Mouse (Mus musculus): ENCODE results near the gene Jak1.
"Not testable (repeated sequence)": the region's sequence is repeated elsewhere in the genome, so short reads cannot be mapped to it uniquely, and the experiment has no call there.

The Jak1 gene

GRCm38 (mm10) chr4:101275881-101276280 lies 10.8 kb upstream of the Jak1 start:
- no peak for DNase-seq (ENCODE audit: low spot score)

- no peak for DNase-seq (ENCODE audit: low spot score)
These were observed 5.7 kb upstream of the Jak1 start for GRCm38 (mm10) chr4:101270734-101271133.

DNA sequence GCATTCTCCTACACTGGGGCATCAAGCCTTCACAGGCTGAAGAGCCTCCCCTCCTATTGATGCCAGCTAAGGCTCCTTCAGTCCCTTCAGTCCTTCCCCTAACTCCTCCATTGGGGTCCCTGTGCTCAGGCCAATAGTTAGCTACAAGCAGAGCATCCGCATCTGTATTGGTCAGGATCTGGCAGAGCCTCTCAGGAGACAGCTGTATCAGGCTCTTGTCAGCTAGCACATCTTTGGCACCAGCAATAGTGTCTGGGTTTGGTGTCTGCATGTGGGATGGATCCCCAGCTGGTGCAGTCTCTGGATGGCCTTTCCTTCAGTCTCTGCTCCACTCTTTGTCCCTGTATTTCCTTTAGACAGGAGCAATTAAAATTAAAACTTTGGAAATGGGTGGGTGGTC lies 3.4 kb upstream of the Jak1 start:
- not testable (repeated sequence) for DNase-seq (ENCODE audit: low spot score)

GRCm38 (mm10) chr4:101265523-101265922 lies 441 bp upstream of the Jak1 start:
- no peak for DNase-seq (ENCODE audit: low spot score)

GRCm38 (mm10) chr4:101263968-101264740 lies 928 bp downstream of the Jak1 start:
- DNase-seq (ENCODE audit: low spot score): no peak

- DNase-seq (ENCODE audit: low spot score): no peak
These were observed 3.5 kb downstream of the Jak1 start for GRCm38 (mm10) chr4:101261596-101261995.

GRCm38 (mm10) chr4:101260744-101261291 lies 4.3 kb downstream of the Jak1 start:
- no peak for DNase-seq (ENCODE audit: low spot score)

DNA sequence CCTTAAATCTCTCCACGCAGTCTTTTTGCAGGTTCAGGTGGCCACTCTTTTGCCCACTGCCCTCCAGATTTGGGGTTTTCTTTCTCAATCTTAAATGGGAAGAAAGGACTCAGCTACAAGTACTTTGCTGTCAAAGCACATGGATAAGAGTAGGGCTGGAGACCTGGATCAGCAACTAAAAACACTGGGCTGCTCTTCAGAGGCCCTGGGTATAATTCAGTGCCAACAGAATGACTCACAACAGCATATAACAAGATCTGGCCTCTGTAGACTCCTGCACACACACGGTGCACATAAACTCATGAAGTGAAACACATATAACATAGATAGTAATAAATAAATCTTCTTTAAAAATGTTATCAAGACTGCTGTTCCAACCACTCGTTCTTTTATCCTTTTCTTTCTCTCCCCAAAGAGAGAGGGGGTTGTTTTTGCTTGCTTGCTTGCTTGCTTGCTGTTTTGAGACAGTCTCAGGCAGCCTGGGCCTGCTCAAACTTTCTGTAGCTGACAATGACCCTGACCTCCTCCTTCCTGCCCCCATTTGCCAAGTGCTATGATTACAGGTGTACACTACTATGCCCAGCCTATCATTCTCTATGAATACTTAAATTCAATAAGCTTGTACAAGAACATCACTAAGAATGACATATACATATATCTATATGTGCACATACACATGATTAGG lies 8.4 kb downstream of the Jak1 start:
- no peak for DNase-seq (ENCODE audit: low spot score)

DNA sequence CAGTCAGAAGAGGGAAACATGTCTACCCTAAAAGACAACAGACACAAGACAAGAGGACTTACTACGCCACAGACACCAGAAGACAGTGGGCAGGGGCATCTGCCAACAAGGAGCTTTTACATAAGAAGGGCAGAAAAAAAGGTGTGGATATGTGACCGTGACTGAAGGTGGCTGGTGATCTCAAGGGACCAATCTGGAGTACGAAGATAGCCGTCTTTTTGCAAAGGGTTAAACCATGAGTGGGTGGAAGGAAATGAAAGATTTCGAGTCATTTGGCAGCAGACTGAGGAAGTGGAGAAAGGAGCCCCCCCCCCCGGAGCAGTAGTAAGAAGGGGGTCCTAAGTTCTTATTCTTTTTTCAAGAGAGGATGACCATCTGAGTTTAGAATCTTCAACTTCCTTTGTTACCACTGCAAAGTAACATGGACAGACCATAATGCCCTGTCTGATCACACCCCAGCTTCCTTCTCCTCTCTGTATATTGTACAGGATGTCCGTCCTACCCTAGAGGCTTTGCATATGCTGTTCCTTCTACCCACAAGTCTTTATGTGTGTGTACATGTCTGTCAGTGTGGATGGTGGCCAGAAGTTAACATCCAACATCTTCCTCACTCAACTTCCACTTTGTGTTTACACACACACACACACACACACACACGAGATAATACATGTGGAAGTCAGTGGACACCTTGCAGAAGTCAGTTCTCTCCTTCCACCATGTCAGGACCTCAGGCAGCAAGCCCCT lies 10.3 kb downstream of the Jak1 start:
- no peak for DNase-seq (ENCODE audit: low spot score)

DNA sequence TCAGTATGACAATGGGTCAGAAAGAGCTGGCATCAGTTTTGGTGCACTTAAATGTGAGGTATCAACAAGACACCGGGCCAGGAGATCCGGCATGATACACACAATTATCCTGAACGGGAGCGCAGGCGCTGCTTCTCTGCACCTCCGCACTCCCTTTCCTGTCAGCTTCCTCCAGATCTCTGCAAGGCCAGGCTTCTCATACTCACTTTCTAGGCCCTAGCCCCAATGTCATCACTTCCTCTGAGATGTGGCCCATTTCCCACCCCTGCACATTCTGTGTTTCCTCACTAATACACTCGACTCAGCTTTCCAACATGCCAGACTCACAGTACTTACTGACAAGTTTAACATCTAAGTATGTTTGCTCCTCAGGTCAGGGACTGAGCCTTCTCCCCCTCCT lies 11.1 kb downstream of the Jak1 start:
- no peak for DNase-seq (ENCODE audit: low spot score)

DNA sequence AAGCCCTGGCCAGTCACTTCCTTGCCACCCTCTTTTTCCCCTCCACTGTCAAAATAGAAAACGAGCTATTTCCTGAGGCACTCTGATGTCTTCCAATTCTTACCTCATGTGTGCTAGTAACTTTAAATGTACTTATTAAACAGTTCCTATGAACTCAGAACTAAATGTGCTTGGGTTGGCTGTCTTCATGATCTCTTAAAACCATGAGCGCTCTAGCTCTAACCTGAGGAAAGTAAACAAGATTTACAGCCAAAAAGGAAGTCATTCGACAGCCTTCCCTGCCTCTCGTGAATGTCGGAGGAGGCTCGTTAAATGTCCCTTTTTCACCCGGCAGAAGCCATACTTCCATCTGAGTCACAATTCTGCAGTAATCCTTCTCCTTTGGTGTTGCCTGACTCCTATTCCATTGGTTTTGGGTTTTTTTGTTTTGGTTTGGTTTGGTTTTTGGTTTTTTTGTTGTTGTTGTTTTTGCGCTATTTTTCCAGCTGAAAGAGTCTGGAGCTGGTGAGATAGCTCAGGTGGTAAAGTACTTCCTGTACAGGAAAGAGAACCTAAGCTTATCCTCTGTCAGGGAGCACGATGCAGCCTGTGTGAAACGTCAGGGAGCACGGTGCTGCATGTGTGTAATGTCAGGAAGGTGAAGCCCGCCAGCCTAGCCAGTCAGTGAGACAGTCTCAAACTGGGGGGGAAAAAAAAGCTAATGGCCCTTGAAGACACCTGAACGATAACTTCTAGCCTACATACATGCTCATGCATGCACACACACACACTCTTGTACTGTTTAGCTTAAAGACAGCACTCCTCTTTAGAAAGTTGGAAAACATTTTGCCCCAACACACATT lies 12.1 kb downstream of the Jak1 start:
- DNase-seq (ENCODE audit: low spot score): no peak

- DNase-seq (ENCODE audit: low spot score): no peak
These were observed 13.1 kb downstream of the Jak1 start for GRCm38 (mm10) chr4:101252016-101252415.

GRCm38 (mm10) chr4:101249977-101250743 lies 14.9 kb downstream of the Jak1 start:
- DNase-seq (ENCODE audit: low spot score): no peak

DNA sequence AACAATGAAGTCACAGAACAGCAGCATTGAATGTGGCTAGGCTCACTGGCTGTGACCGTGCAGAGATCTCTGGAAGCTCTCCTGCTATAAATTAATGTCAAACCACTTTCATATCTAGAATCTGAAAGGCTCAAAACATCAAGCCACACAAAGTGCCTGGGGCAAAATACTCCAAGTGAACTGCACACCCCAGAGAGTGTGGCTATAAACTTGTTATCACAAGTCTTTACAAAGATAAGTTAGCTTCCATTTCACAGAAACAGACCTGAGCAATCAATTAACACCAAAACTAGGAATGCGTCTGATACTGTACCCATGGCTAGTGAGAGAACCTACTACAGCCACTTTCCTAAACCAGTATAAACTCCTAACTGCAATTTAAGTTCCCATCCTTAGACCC lies 17.7 kb downstream of the Jak1 start:
- no peak for DNase-seq (ENCODE audit: low spot score)

DNA sequence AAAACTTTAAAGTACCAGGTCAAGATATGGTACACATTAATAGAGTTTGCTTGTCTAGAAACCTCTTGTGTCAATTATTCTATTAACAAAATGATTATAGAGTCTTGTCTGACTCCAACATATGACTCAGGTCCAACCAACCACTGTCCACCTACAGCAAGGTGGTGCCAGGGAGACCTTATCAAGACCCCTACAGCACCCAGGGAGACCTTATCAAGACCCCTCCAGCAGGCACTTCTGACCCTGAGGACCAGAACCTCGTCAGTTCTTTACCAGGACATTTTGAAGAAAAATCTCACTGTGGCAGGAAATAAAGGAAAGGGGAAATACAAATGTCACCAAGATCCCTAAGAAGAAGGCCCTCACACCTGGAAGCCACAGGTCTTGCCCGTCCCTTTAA lies 18.5 kb downstream of the Jak1 start:
- DNase-seq (ENCODE audit: low spot score): no peak

GRCm38 (mm10) chr4:101244257-101245011 lies 20.6 kb downstream of the Jak1 start:
- DNase-seq (ENCODE audit: low spot score): no peak

- no peak for DNase-seq (ENCODE audit: low spot score)
These were observed 24.3 kb downstream of the Jak1 start for GRCm38 (mm10) chr4:101240875-101241173.

DNA sequence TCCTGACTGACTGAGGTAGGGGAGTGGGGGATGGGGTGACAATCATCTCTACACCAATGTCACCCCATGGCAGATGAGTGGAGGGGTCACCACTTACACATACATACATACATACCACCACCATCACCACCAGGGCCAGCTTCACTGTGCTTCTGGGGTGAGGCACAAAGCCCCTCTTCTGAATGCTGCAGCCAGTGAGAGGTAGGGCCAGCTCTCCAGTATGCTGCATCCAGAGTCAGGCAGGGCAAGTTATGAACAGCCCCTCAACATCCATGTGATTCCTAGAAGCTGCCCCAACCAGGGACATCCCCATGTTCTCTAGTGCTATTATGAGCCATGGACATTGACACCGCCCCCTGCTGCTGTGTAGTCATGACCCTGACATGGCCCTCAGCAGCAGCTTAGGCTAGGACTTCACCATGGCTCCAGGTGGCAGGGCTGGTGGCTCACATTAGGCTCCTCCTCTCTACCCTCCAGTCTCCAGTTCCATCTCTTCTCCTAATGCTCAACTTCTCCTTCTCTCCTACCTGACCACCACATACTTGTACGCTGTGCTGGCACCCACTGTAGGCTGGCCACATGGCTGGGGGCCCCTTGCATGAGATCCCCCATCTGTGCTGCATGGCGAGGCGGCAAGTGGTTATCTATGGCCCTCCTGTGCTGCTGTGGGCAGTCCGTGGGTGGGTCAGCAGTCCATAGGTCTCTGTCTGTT lies 24.8 kb downstream of the Jak1 start:
- DNase-seq (ENCODE audit: low spot score): no peak

DNA sequence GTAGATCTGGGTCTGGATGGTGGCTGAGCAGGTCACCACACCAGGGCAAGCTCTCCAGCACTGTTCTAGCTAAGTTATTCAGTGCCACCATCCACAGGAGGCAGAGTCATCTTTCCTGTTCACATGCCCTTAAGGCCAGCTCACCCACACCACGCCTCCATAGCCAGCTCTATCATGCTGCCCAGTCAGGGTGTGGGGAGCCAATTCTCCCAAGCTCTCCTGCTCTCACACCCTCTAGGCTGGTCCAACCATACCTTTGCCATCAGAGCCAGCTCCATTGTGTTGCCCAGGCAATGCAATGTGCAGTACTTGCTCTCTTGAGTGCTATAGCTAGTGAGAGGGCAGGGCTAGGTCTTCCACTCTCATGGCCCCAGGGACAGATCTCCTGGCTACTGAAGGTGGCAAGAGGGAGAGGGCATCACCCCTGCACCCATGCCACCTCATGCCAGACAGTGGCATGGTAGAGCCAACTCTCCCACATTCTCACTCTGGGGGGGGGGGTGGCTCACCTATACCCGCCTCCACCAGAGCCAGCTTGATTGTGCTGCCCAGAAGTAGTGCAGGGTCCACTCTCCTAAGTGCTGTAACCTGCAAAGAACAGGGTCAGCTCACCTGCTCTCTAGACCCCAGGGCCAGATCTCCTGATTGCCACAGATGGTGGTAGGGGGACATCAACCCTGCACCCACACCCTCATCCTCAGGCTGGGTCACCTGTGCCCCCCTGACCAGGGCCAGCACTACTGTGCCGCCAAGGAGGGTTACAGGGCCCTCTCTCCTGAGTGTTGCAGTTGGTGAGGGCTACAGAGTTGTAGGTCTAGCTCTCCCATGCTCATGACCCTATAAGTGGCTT lies 25.5 kb downstream of the Jak1 start:
- DNase-seq (ENCODE audit: low spot score): no peak
